Mouse (Mus musculus) heart, embryonic 11.5 days (tissue): Measurements from ENCODE around the gene Rorc. TPM values are rescaled to one million over a fixed set of nuclear protein-coding genes. Genes with fewer than 3 reads are reported as not detected.

Source experiments
- ATAC-seq: fragments of 200-750 bp; cut with Nextera tagmentation; replicated peaks from 2 replicates; pipeline ENCODE4 v1.8.0; 2017; ENCODE audit warnings: moderate library complexity; ENCODE audit not compliant: insufficient number of reproducible peaks, low FRiP score, low TSS enrichment
- H3K27ac ChIP-seq: fragments of 300-500 bp; sonication (generic); 2 replicates; pipeline ENCODE4 v1.5.1; 2014; ENCODE audit warnings: mild to moderate bottlenecking, low read depth, low read length
- H3K27me3 ChIP-seq: fragments of 300-500 bp; sonication (generic); 2 replicates; pipeline ENCODE4 v1.6.1; 2014; ENCODE audit warnings: mild to moderate bottlenecking, low read length, mixed read lengths; ENCODE audit not compliant: control insufficient read depth, insufficient read depth
- H3K36me3 ChIP-seq: fragments of 300-500 bp; sonication (generic); 2 replicates; pipeline ENCODE4 v1.6.1; 2014; ENCODE audit warnings: mild to moderate bottlenecking, low read length, moderate library complexity, mixed read lengths; ENCODE audit not compliant: control insufficient read depth, insufficient read depth
- H3K4me1 ChIP-seq: fragments of 300-500 bp; sonication (generic); 2 replicates; pipeline ENCODE4 v1.6.1; 2014; ENCODE audit warnings: low read length; ENCODE audit not compliant: control insufficient read depth, insufficient read depth
- H3K4me2 ChIP-seq: fragments of 300-500 bp; sonication (generic); 2 replicates; pipeline ENCODE4 v1.6.1; 2014; ENCODE audit warnings: mild to moderate bottlenecking, moderate library complexity
- H3K4me3 ChIP-seq: fragments of 300-500 bp; sonication (generic); 2 replicates; pipeline ENCODE4 v1.5.1; 2014; ENCODE audit warnings: low read depth, low read length
- H3K9ac ChIP-seq: fragments of 300-500 bp; sonication (generic); 2 replicates; pipeline ENCODE4 v1.6.1; 2014; ENCODE audit warnings: mild to moderate bottlenecking, low read depth, low read length, moderate library complexity
- H3K9me3 ChIP-seq: fragments of 300-500 bp; sonication (generic); replicated peaks from 2 replicates; pipeline ENCODE4 v1.6.1; 2016; ENCODE audit warnings: low read length; ENCODE audit not compliant: control insufficient read depth
- WGBS: fragments of 180-500 bp; shearing (Covaris S2); extraction: QIAGEN DNeasy Blood & Tissue Kit; methylation state at CpG from one replicate; pipeline ENCODE4 v1.1.7; 2014; ENCODE audit not compliant: insufficient replicate concordance; 5-methylcytosine and 5-hydroxymethylcytosine counted together
- polyA plus RNA-seq: library from polyadenylated mRNA; unstranded; fragments of >200 nt; fragmentation: Nextera tagmentation; extraction: Ambion mirVana; gene quantifications from 2 replicates; pipeline ENCODE4 v1.2.1, GENCODE M21; 2014

Rorc gene
- 0.41 and 0.44 TPM in 2 replicates for polyA plus RNA-seq

- no peaks in the 10 kb centered on the region for H3K36me3 ChIP-seq
- H3K9ac ChIP-seq: peak within 1 kb of the TSS; percentile 49; the same call in 1 of the 2 replicates
- 7% methylated on average over 5 of the region's 5 CpGs for WGBS
- no peak for ATAC-seq
- peak within 1 kb of the TSS; percentile 61 for H3K4me2 ChIP-seq
- H3K4me3 ChIP-seq: peak within 1 kb of the TSS; percentile 23
- H3K9me3 ChIP-seq: no peaks in the 10 kb centered on the region
- H3K27me3 ChIP-seq: peaks cover 18% of the 10 kb centered on the region
- H3K4me1 ChIP-seq: peaks cover 12% of the 10 kb centered on the region
- H3K27ac ChIP-seq: no peak within 1 kb of the TSS
These were observed at the start of gene Rorc for GRCm38 (mm10) chr3:94372641-94373040. TSS of gene Rorc (plus strand) at chr3:94372794.

- ATAC-seq: no peak
- Histone ChIP-seq H3K4me1 (no peaks in the 10 kb centered on the region), H3K9ac (no peak overlapping the region), H3K27ac (no peak overlapping the region), H3K36me3 (no peaks in the 10 kb centered on the region), H3K4me3 (no peak overlapping the region), H3K27me3 (no peaks in the 10 kb centered on the region), H3K4me2 (no peak overlapping the region), H3K9me3 (no peaks in the 10 kb centered on the region)
- 61% methylated on average over 3 of the region's 3 CpGs for WGBS
These were observed 43.9 kb upstream of the Rorc start for GRCm38 (mm10) chr3:94328681-94329080.

GRCm38 (mm10) chr3:94334442-94334841 is 38.2 kb upstream of the Rorc start:
- Histone ChIP-seq H3K4me1 (no peaks in the 10 kb centered on the region), H3K4me3 (no peak overlapping the region), H3K4me2 (no peak overlapping the region), H3K36me3 (no peaks in the 10 kb centered on the region), H3K27me3 (no peaks in the 10 kb centered on the region), H3K9ac (no peak overlapping the region), H3K27ac (no peak overlapping the region), H3K9me3 (no peaks in the 10 kb centered on the region)
- ATAC-seq: no peak
- WGBS: 83% methylated on average over 4 of the region's 4 CpGs

- H3K9me3 ChIP-seq: no peaks in the 10 kb centered on the region
These were observed 34.1 kb upstream of the Rorc start for GRCm38 (mm10) chr3:94338522-94338921.

GRCm38 (mm10) chr3:94341959-94342422 is 30.6 kb upstream of the Rorc start, which contains the start of gene Them5:
TSS of gene Them5 (plus strand) at chr3:94342099.
- WGBS: 31% methylated on average over 3 of the region's 3 CpGs
- H3K9me3 ChIP-seq: no peaks in the 10 kb centered on the region
- H3K4me3 ChIP-seq: no peak within 1 kb of the TSS
- no peaks in the 10 kb centered on the region for H3K27me3 ChIP-seq
- no peak within 1 kb of the TSS for H3K4me2 ChIP-seq
- H3K27ac ChIP-seq: no peak within 1 kb of the TSS
- H3K4me1 ChIP-seq: no peaks in the 10 kb centered on the region
- H3K36me3 ChIP-seq: no peaks in the 10 kb centered on the region
- H3K9ac ChIP-seq: no peak within 1 kb of the TSS
- no peak for ATAC-seq

More at GRCm38 (mm10) chr3:94338522-94338921, 34.1 kb upstream of the Rorc start:
- ATAC-seq: no peak
- Histone ChIP-seq H3K36me3 (no peaks in the 10 kb centered on the region), H3K4me3 (no peak overlapping the region), H3K4me2 (no peak overlapping the region), H3K27me3 (no peaks in the 10 kb centered on the region), H3K9ac (no peak overlapping the region), H3K4me1 (no peaks in the 10 kb centered on the region), H3K27ac (no peak overlapping the region)
- WGBS: 78% methylated on average over 3 of the region's 3 CpGs

- ATAC-seq: no peak
- WGBS: 40% methylated on average over 1 of the region's 1 CpGs
- Histone ChIP-seq H3K4me3 (no peak overlapping the region), H3K9ac (no peak overlapping the region), H3K9me3 (no peaks in the 10 kb centered on the region), H3K36me3 (no peaks in the 10 kb centered on the region), H3K27me3 (no peaks in the 10 kb centered on the region), H3K27ac (no peak overlapping the region), H3K4me2 (no peak overlapping the region), H3K4me1 (no peaks in the 10 kb centered on the region)
These were observed 30.0 kb upstream of the Rorc start for GRCm38 (mm10) chr3:94342552-94342951.

GRCm38 (mm10) chr3:94344182-94344581 is 28.4 kb upstream of the Rorc start:
- no peaks in the 10 kb centered on the region for H3K36me3 ChIP-seq
- H3K9me3 ChIP-seq: no peaks in the 10 kb centered on the region
- no peak overlapping the region for H3K9ac ChIP-seq
- H3K4me3 ChIP-seq: no peak overlapping the region
- no peaks in the 10 kb centered on the region for H3K4me1 ChIP-seq
- no peak for ATAC-seq
- no peak overlapping the region for H3K4me2 ChIP-seq
- H3K27me3 ChIP-seq: no peaks in the 10 kb centered on the region
- H3K27ac ChIP-seq: no peak overlapping the region
- WGBS: 73% methylated on average over 2 of the region's 2 CpGs

GRCm38 (mm10) chr3:94344897-94345296 is 27.7 kb upstream of the Rorc start:
- Histone ChIP-seq H3K36me3 (no peaks in the 10 kb centered on the region), H3K4me1 (no peaks in the 10 kb centered on the region), H3K4me2 (no peak overlapping the region), H3K9ac (no peak overlapping the region), H3K27me3 (no peaks in the 10 kb centered on the region), H3K9me3 (no peaks in the 10 kb centered on the region), H3K27ac (no peak overlapping the region), H3K4me3 (no peak overlapping the region)
- WGBS: 64% methylated on average over 3 of the region's 3 CpGs
- no peak for ATAC-seq

- H3K9me3 ChIP-seq: no peaks in the 10 kb centered on the region
- no peak overlapping the region for H3K4me3 ChIP-seq
- H3K4me1 ChIP-seq: no peaks in the 10 kb centered on the region
- H3K36me3 ChIP-seq: no peaks in the 10 kb centered on the region
- no peak for ATAC-seq
- no peak overlapping the region for H3K27ac ChIP-seq
- H3K4me2 ChIP-seq: no peak overlapping the region
- 69% methylated on average over 2 of the region's 2 CpGs for WGBS
- no peak overlapping the region for H3K9ac ChIP-seq
- H3K27me3 ChIP-seq: no peaks in the 10 kb centered on the region
These were observed 24.4 kb upstream of the Rorc start for GRCm38 (mm10) chr3:94348146-94348545.
